Mouse (Mus musculus) MEL (cell line): Measurements from ENCODE around the gene Bcas3. TPM values are rescaled to one million over a fixed set of nuclear protein-coding genes. Genes with fewer than 3 reads are reported as not detected.

Experiments
- DNase-seq: peaks from one replicate; pipeline ENCODE4 v3.0.0; 2011; ENCODE audit warnings: low read depth, low spot score
- H3K27ac ChIP-seq: 2 replicates; pipeline ENCODE4 v1.5.1; 2012; ENCODE audit warnings: low read depth, mild to moderate bottlenecking, control low read depth, low read length, moderate library complexity; ENCODE audit not compliant: control insufficient read depth
- H3K27me3 ChIP-seq, 2 experiments: fragments of 150-350 bp in 1 of 2; sonication (generic) in 1 of 2; 2 replicates each; pipeline ENCODE4 v1.6.1; 2012; ENCODE audit warnings: low read length in 2 of 2, mild to moderate bottlenecking in 2 of 2, improper control_type of control experiment in 1 of 2, moderate library complexity in 1 of 2; ENCODE audit not compliant: insufficient read depth in 2 of 2, control insufficient read depth in 1 of 2
- H3K36me3 ChIP-seq, 2 experiments: 2 replicates each; pipeline ENCODE4 v1.6.1; 2012 to 2014; ENCODE audit warnings: low read length in 2 of 2, improper control_type of control experiment in 1 of 2, inconsistent platforms in 1 of 2, mild to moderate bottlenecking in 1 of 2; ENCODE audit not compliant: insufficient read depth in 2 of 2, control insufficient read depth in 1 of 2
- H3K4me1 ChIP-seq, 2 experiments: fragments of 150-350 bp in 1 of 2; sonication (generic) in 1 of 2; 2 replicates each; pipeline ENCODE4 v1.6.1; 2012; ENCODE audit warnings: low read length in 2 of 2, improper control_type of control experiment in 1 of 2, mild to moderate bottlenecking in 1 of 2; ENCODE audit not compliant: insufficient read depth in 2 of 2, control insufficient read depth in 1 of 2
- H3K4me3 ChIP-seq, 2 experiments: fragments of 150-350 bp in 1 of 2; sonication (generic) in 1 of 2; 2 replicates each; pipeline ENCODE4 v1.5.1; 2012; ENCODE audit warnings: low read depth in 2 of 2, low read length in 2 of 2, mild to moderate bottlenecking in 2 of 2, moderate library complexity in 2 of 2, control low read depth in 1 of 2, improper control_type of control experiment in 1 of 2; ENCODE audit not compliant: control insufficient read depth in 1 of 2, insufficient read depth in 1 of 2
- H3K79me2 ChIP-seq: 2 replicates; pipeline ENCODE4 v1.6.1; 2012; ENCODE audit warnings: mild to moderate bottlenecking, low read length, moderate library complexity; ENCODE audit not compliant: control insufficient read depth, poor library complexity, insufficient read depth
- H3K9ac ChIP-seq: 2 replicates; pipeline ENCODE4 v1.6.1; 2012; ENCODE audit warnings: low read depth, mild to moderate bottlenecking, control low read depth, low read length, moderate library complexity; ENCODE audit not compliant: control insufficient read depth, poor library complexity, severe bottlenecking
- H3K9me3 ChIP-seq: fragments of 150-350 bp; sonication (generic); replicated peaks from 2 replicates; pipeline ENCODE4 v1.6.1; 2012; ENCODE audit warnings: mild to moderate bottlenecking, low read length, improper control_type of control experiment, moderate library complexity; ENCODE audit not compliant: insufficient read depth
- CHD1 ChIP-seq: IDR thresholded peaks from 2 replicates; pipeline ENCODE4 v1.6.1; 2012; ENCODE audit warnings: low read depth, mild to moderate bottlenecking, inconsistent platforms, low read length, improper control_type of control experiment
- E2F4 ChIP-seq: IDR thresholded peaks from 2 replicates; pipeline ENCODE4 v1.6.1; 2011; ENCODE audit warnings: low read depth, low read length, improper control_type of control experiment, borderline replicate concordance
- ELF1 ChIP-seq: IDR thresholded peaks from 2 replicates; pipeline ENCODE4 v1.6.1; 2014; ENCODE audit warnings: low read depth, mild to moderate bottlenecking, inconsistent platforms, low read length, improper control_type of control experiment, moderate library complexity
- GABPA ChIP-seq: IDR thresholded peaks from 2 replicates; pipeline ENCODE4 v1.6.1; 2012; ENCODE audit warnings: low read depth, mild to moderate bottlenecking, inconsistent platforms, low read length, improper control_type of control experiment, moderate library complexity
- GATA1 ChIP-seq: IDR thresholded peaks from 2 replicates; pipeline ENCODE4 v1.6.1; 2011; ENCODE audit warnings: low read depth, low read length, improper control_type of control experiment
- HCFC1 ChIP-seq: IDR thresholded peaks from 2 replicates; pipeline ENCODE4 v1.6.1; 2012; ENCODE audit warnings: low read depth, mild to moderate bottlenecking, inconsistent platforms, low read length, improper control_type of control experiment, moderate library complexity
- JUND ChIP-seq: IDR thresholded peaks from 2 replicates; pipeline ENCODE4 v1.6.1; 2011; ENCODE audit warnings: low read depth, mild to moderate bottlenecking, improper control_type of control experiment, low read length
- KAT2A ChIP-seq: conservative IDR thresholded peaks from 2 replicates; pipeline ENCODE4 v1.6.1; 2012; ENCODE audit warnings: low read depth, low read length, improper control_type of control experiment, inconsistent platforms
- MXI1 ChIP-seq: IDR thresholded peaks from 2 replicates; pipeline ENCODE4 v1.6.1; 2011; ENCODE audit warnings: mild to moderate bottlenecking, low read depth, low read length, improper control_type of control experiment
- MYC ChIP-seq: IDR thresholded peaks from 2 replicates; pipeline ENCODE4 v1.6.1; 2011; ENCODE audit warnings: low read depth, mild to moderate bottlenecking, low read length, improper control_type of control experiment, moderate library complexity
- NELFE ChIP-seq: IDR thresholded peaks from 2 replicates; pipeline ENCODE4 v1.6.1; 2011; ENCODE audit warnings: low read depth, low read length, improper control_type of control experiment
- NRF1 ChIP-seq: IDR thresholded peaks from 2 replicates; pipeline ENCODE4 v1.6.1; 2014; ENCODE audit warnings: low read depth, mild to moderate bottlenecking, inconsistent platforms, low read length, improper control_type of control experiment, moderate library complexity; ENCODE audit not compliant: poor library complexity, insufficient read depth, severe bottlenecking
- POLR2AphosphoS2 ChIP-seq: IDR thresholded peaks from 2 replicates; pipeline ENCODE4 v1.6.1; 2011; ENCODE audit warnings: low read length, improper control_type of control experiment
- RAD21 ChIP-seq: IDR thresholded peaks from 2 replicates; pipeline ENCODE4 v1.6.1; 2011; ENCODE audit warnings: mild to moderate bottlenecking, low read depth, low read length, improper control_type of control experiment
- RCOR1 ChIP-seq: IDR thresholded peaks from 2 replicates; pipeline ENCODE4 v1.6.1; 2012; ENCODE audit warnings: low read depth, mild to moderate bottlenecking, inconsistent platforms, low read length, improper control_type of control experiment
- SIN3A ChIP-seq: IDR thresholded peaks from 2 replicates; pipeline ENCODE4 v1.6.1; 2012; ENCODE audit warnings: low read length, improper control_type of control experiment, inconsistent platforms
- SMC3 ChIP-seq: IDR thresholded peaks from 2 replicates; pipeline ENCODE4 v1.6.1; 2011; ENCODE audit warnings: low read depth, low read length, improper control_type of control experiment
- TAL1 ChIP-seq: IDR thresholded peaks from 2 replicates; pipeline ENCODE4 v1.6.1; 2012; ENCODE audit warnings: mild to moderate bottlenecking, inconsistent platforms, low read length, moderate library complexity, mixed read lengths
- TBP ChIP-seq: IDR thresholded peaks from 2 replicates; pipeline ENCODE4 v1.8.0; 2011; ENCODE audit warnings: low read depth, low read length, improper control_type of control experiment
- TCF12 ChIP-seq: IDR thresholded peaks from 2 replicates; pipeline ENCODE4 v1.6.1; 2014; ENCODE audit warnings: low read depth, mild to moderate bottlenecking, inconsistent platforms, low read length, improper control_type of control experiment, moderate library complexity
- UBTF ChIP-seq: IDR thresholded peaks from 2 replicates; pipeline ENCODE4 v1.6.1; 2012; ENCODE audit warnings: low read depth, mild to moderate bottlenecking, inconsistent platforms, low read length, improper control_type of control experiment, moderate library complexity, borderline replicate concordance; ENCODE audit not compliant: insufficient read depth
- USF1 ChIP-seq: IDR thresholded peaks from 2 replicates; pipeline ENCODE4 v1.6.1; 2014; ENCODE audit warnings: low read depth, mild to moderate bottlenecking, inconsistent platforms, low read length, improper control_type of control experiment, moderate library complexity
- USF2 ChIP-seq, 2 experiments: IDR thresholded peaks; 2 replicates each; pipeline ENCODE4 v1.6.1; 2011 to 2012; ENCODE audit warnings: improper control_type of control experiment in 2 of 2, low read length in 2 of 2, borderline replicate concordance in 1 of 2, inconsistent platforms in 1 of 2, low read depth in 1 of 2, mild to moderate bottlenecking in 1 of 2; ENCODE audit not compliant: insufficient read depth in 1 of 2
- ZKSCAN1 ChIP-seq: IDR thresholded peaks from 2 replicates; pipeline ENCODE4 v1.6.1; 2012; ENCODE audit warnings: low read depth, mild to moderate bottlenecking, inconsistent platforms, low read length, improper control_type of control experiment, moderate library complexity
- ZMIZ1 ChIP-seq: IDR thresholded peaks from 2 replicates; pipeline ENCODE4 v1.6.1; 2012; ENCODE audit warnings: low read depth, mild to moderate bottlenecking, inconsistent platforms, low read length, improper control_type of control experiment, moderate library complexity
- ZNF384 ChIP-seq: IDR thresholded peaks from 2 replicates; pipeline ENCODE4 v1.6.1; 2012; ENCODE audit warnings: low read depth, mild to moderate bottlenecking, inconsistent platforms, low read length, improper control_type of control experiment
- polyA plus RNA-seq, 2 experiments: library from polyadenylated mRNA; stranded (reverse) in 1 of 2; unstranded in 1 of 2; fragments of >175 nt in 1 of 2; fragments of >200 nt in 1 of 2; gene quantifications; 2 replicates each; pipeline versions ENCODE4 v1.2.1 to v1.2.4; 2012; ENCODE audit warnings: low replicate concordance in 2 of 2, low read depth in 1 of 2; ENCODE audit not compliant: insufficient read length in 2 of 2, insufficient read depth in 1 of 2, missing spikeins in 1 of 2
- total RNA-seq: library from RNA; depleted of rRNA; stranded (reverse); fragments of 300-350 nt; gene quantifications from 2 replicates; pipeline ENCODE4 v1.2.3, GENCODE M21; 2012

Gene Bcas3
- total and polyA plus RNA-seq, 3 experiments = 8.6 to 14.7 TPM; not detected in 1

DNA sequence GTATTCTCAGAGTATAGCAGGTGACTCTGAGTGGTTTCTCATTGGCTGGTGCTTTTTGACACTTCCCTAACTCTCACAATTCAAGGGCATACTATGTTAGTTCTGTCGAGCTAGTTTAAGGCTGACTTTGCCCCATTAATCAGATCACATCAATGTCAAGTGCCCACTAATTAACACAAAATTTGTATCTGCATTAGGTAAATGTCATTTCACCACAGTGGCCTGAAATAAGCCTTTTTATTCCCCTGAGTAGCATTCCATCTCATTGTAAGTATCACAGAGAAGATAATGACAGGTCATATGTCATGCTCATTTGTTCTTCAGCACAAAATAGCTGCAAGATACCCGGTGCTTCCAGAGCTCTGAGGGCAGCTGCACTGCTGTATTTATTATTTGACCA is 268.5 kb downstream of the Bcas3 start:
- Histone ChIP-seq H3K9ac (no peak overlapping the region), H3K4me1 (peaks cover 2% of the 10 kb centered on the region in 2 experiments; a peak in 3 of 4 replicates), H3K79me2 (no peaks in the 10 kb centered on the region), H3K36me3 (peaks cover 0 to 6% of the 10 kb centered on the region in 2 experiments; a peak in 2 of 4 replicates), H3K27ac (no peak overlapping the region), H3K27me3 (no peaks in the 10 kb centered on the region), H3K4me3 (no peak overlapping the region), H3K9me3 (no peaks in the 10 kb centered on the region)
- no peak for TF ChIP-seq ZKSCAN1
- TF ChIP-seq RAD21 = no peak
- no peak for TF ChIP-seq TBP
- no peak for TF ChIP-seq E2F4
- no peak for TF ChIP-seq USF2 (IDR thresholded peaks at IDR 0.05; ENCODE audit: borderline replicate concordance in 1 of 2, insufficient read depth in 1 of 2, low read depth in 1 of 2, low read length in 2 of 2)
- no peak for TF ChIP-seq USF1
- no peak for TF ChIP-seq GABPA
- no peak for TF ChIP-seq JUND
- TF ChIP-seq MYC = no peak
- no peak for TF ChIP-seq SMC3
- TF ChIP-seq RCOR1 = no peak
- no peak for TF ChIP-seq GATA1
- TF ChIP-seq UBTF = no peak
- no peak for TF ChIP-seq KAT2A
- no peak for TF ChIP-seq POLR2AphosphoS2
- no peak for TF ChIP-seq ELF1
- TF ChIP-seq ZMIZ1 = no peak
- no peak for TF ChIP-seq NRF1
- TF ChIP-seq ZNF384 = no peak
- no peak for TF ChIP-seq HCFC1
- DNase-seq = no peak

DNA sequence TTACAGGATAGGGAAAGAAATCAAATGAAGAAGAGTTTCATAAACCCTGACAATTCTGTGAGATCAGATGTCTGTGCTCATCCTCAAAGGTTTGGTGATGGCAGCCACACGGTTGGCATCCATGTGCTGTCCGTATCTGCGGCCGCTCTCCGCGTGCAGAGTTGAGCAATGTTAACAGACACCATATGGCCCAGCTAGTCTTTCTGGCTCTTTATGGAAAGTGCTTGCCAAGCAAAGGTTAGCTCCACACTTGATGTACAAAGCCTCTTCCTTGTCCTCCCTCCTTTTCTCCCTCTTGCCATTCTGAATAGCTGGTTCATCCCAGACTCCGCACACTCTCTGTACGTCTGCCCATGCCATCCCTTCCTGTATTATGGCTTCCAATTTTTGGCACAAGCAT is 269.0 kb downstream of the Bcas3 start:
- Histone ChIP-seq H3K36me3 (peaks cover 0 to 6% of the 10 kb centered on the region in 2 experiments; a peak in 2 of 4 replicates), H3K4me3 (no peak overlapping the region), H3K9ac (no peak overlapping the region), H3K79me2 (no peaks in the 10 kb centered on the region), H3K4me1 (peaks cover 2 to 5% of the 10 kb centered on the region in 2 experiments; a peak in 3 of 4 replicates), H3K9me3 (no peaks in the 10 kb centered on the region), H3K27ac (no peak overlapping the region), H3K27me3 (no peaks in the 10 kb centered on the region)
- no peak for TF ChIP-seq USF2 (IDR thresholded peaks at IDR 0.05; ENCODE audit: borderline replicate concordance in 1 of 2, insufficient read depth in 1 of 2, low read depth in 1 of 2, low read length in 2 of 2)
- no peak for TF ChIP-seq CHD1
- TF ChIP-seq MXI1 = no peak
- TF ChIP-seq TCF12 = no peak
- TF ChIP-seq GABPA = no peak
- TF ChIP-seq TAL1 = no peak
- TF ChIP-seq RAD21 = no peak
- TF ChIP-seq NELFE = no peak
- TF ChIP-seq SIN3A = no peak
- no peak for DNase-seq
